ENCODE assay signal across 19 mouse cellular contexts in genomic region chr12:79602641-79603040, GRCm38 (mm10).
DNase-seq lines count a peak whose midpoint lies in the region; ATAC-seq lines count a peak whose summit lies in the region.
"Had no signal": no experiment of that assay in that cellular context is flagged by ENCODE, and none has a peak within 500 bp of the region (broad histone marks: within the 10 kb centered on the region; RNA-seq: fewer than 3 reads in every experiment).

No protein-coding gene starts in this region.

- ATAC-seq in limb, embryonic 12.5 days (ENCODE audit: insufficient number of reproducible peaks, insufficient read depth, low FRiP score, low TSS enrichment, low read depth): peak; percentile 54
- ATAC-seq in embryonic facial prominence, embryonic 14.5 days (ENCODE audit: low read depth): peak; percentile 38
- ATAC-seq in limb, embryonic 15.5 days (ENCODE audit: insufficient number of reproducible peaks, low FRiP score, low TSS enrichment, low read depth): 0 out of 2 replicates have a peak, but pooled peaks have one; percentile 51
- ATAC-seq in forebrain, embryonic 16.5 days: no peak
- ATAC-seq in forebrain, embryonic 13.5 days: no peak
- ATAC-seq: inflammation-experienced regulatory T-cells, adult 6 months had no signal

- no peaks in the 10 kb centered on the region for H3K9me3 ChIP-seq in limb, embryonic 12.5 days
- H3K9me3 ChIP-seq in limb, embryonic 10.5 days (replicated peaks): no peaks in the 10 kb centered on the region
- no peaks in the 10 kb centered on the region for H3K9me3 ChIP-seq in embryonic facial prominence, embryonic 14.5 days (ENCODE audit: control insufficient read depth, low read length)
- no peaks in the 10 kb centered on the region for H3K9me3 ChIP-seq in limb, embryonic 15.5 days
- H3K9me3 ChIP-seq in forebrain, embryonic 16.5 days (ENCODE audit: control insufficient read depth, low read length): no peaks in the 10 kb centered on the region
- no peaks in the 10 kb centered on the region for H3K9me3 ChIP-seq in forebrain, embryonic 13.5 days (replicated peaks)

- no peaks in the 10 kb centered on the region for H3K36me3 ChIP-seq in limb, embryonic 12.5 days
- H3K36me3 ChIP-seq in limb, embryonic 10.5 days: no peaks in the 10 kb centered on the region
- no peaks in the 10 kb centered on the region for H3K36me3 ChIP-seq in embryonic facial prominence, embryonic 14.5 days (ENCODE audit: control insufficient read depth, insufficient read depth, low read length)
- no peaks in the 10 kb centered on the region for H3K36me3 ChIP-seq in limb, embryonic 15.5 days
- no peaks in the 10 kb centered on the region for H3K36me3 ChIP-seq in forebrain, embryonic 16.5 days (ENCODE audit: control insufficient read depth, insufficient read depth)
- no peaks in the 10 kb centered on the region for H3K36me3 ChIP-seq in forebrain, embryonic 13.5 days (ENCODE audit: poor library complexity, severe bottlenecking)

- no peak overlapping the region for H3K9ac ChIP-seq in limb, embryonic 12.5 days (replicated peaks)
- no peak overlapping the region for H3K9ac ChIP-seq in embryonic facial prominence, embryonic 14.5 days (ENCODE audit: low read depth, low read length)
- H3K9ac ChIP-seq in limb, embryonic 15.5 days: no peak overlapping the region
- no peak overlapping the region for H3K9ac ChIP-seq in forebrain, embryonic 16.5 days (replicated peaks; ENCODE audit: low read depth, low read length)
- H3K9ac ChIP-seq in forebrain, embryonic 13.5 days: no peak overlapping the region
- H3K9ac ChIP-seq: liver, embryonic 14.5 days had no signal

- H3K4me2 ChIP-seq in limb, embryonic 12.5 days: no peak overlapping the region
- H3K4me2 ChIP-seq in embryonic facial prominence, embryonic 14.5 days (ENCODE audit: low read depth, low read length): no peak overlapping the region
- H3K4me2 ChIP-seq in limb, embryonic 15.5 days: no peak overlapping the region
- H3K4me2 ChIP-seq in forebrain, embryonic 16.5 days (ENCODE audit: low read length): no peak overlapping the region
- H3K4me2 ChIP-seq in forebrain, embryonic 13.5 days: no peak overlapping the region
- H3K4me2 ChIP-seq: heart, embryonic 11.5 days had no signal

- no peak overlapping the region for H3K4me3 ChIP-seq in limb, embryonic 12.5 days (replicated peaks)
- no peak overlapping the region for H3K4me3 ChIP-seq in limb, embryonic 10.5 days
- H3K4me3 ChIP-seq in embryonic facial prominence, embryonic 14.5 days (ENCODE audit: low read depth, low read length): no peak overlapping the region
- H3K4me3 ChIP-seq in limb, embryonic 15.5 days: no peak overlapping the region
- no peak overlapping the region for H3K4me3 ChIP-seq in forebrain, embryonic 16.5 days (replicated peaks; ENCODE audit: low read length)
- H3K4me3 ChIP-seq in forebrain, embryonic 13.5 days: no peak overlapping the region
- H3K4me3 ChIP-seq: erythroblast, embryonic 14.5 days had no signal

- H3K27ac ChIP-seq in limb, embryonic 12.5 days: peak overlapping the region; percentile 47
- no peak overlapping the region for H3K27ac ChIP-seq in limb, embryonic 10.5 days
- peak overlapping the region; percentile 46; the same call in 1 of the 2 replicates for H3K27ac ChIP-seq in embryonic facial prominence, embryonic 14.5 days (replicated peaks; ENCODE audit: low read depth, low read length)
- H3K27ac ChIP-seq in limb, embryonic 15.5 days: peak overlapping the region; percentile 89
- H3K27ac ChIP-seq in forebrain, embryonic 16.5 days (ENCODE audit: low read length): no peak overlapping the region
- no peak overlapping the region for H3K27ac ChIP-seq in forebrain, embryonic 13.5 days
- H3K27ac ChIP-seq: liver, embryonic 14.5 days had no signal

- DNase-seq in limb, embryonic 10.5 days (ENCODE audit: low spot score): no peak
- DNase-seq in embryonic facial prominence, embryonic 14.5 days (ENCODE audit: low spot score): peak; percentile 81
- DNase-seq in lung, postnatal 25 days (ENCODE audit: low spot score): peak; percentile 61
- no peak for DNase-seq in spleen, postnatal 36 days (ENCODE audit: low spot score in 2 of 2)
- DNase-seq: adrenal gland, postnatal 25 days; cerebellum, adult 11-12 months; heart, postnatal 10 days; kidney, postnatal 4 days; retina, postnatal 1 day; thymus, postnatal 36 days had no signal

- peaks cover 53% of the 10 kb centered on the region for H3K4me1 ChIP-seq in limb, embryonic 12.5 days (replicated peaks)
- H3K4me1 ChIP-seq in limb, embryonic 10.5 days: peaks cover 51% of the 10 kb centered on the region
- peaks cover 21% of the 10 kb centered on the region for H3K4me1 ChIP-seq in embryonic facial prominence, embryonic 14.5 days (ENCODE audit: control insufficient read depth, insufficient read depth, low read length)
- H3K4me1 ChIP-seq in limb, embryonic 15.5 days: peaks cover 42% of the 10 kb centered on the region
- no peaks in the 10 kb centered on the region for H3K4me1 ChIP-seq in forebrain, embryonic 16.5 days (replicated peaks; ENCODE audit: control insufficient read depth, insufficient read depth, low read length)
- no peaks in the 10 kb centered on the region; the same call in 1 of the 2 replicates for H3K4me1 ChIP-seq in forebrain, embryonic 13.5 days

- 35% methylated on average over 3 of the region's 3 CpGs for WGBS in limb, embryonic 12.5 days
- 76% methylated on average over 3 of the region's 3 CpGs for WGBS in limb, embryonic 10.5 days
- WGBS in embryonic facial prominence, embryonic 14.5 days: 52% methylated on average over 3 of the region's 3 CpGs
- WGBS in limb, embryonic 15.5 days: 32% methylated on average over 3 of the region's 3 CpGs
- WGBS in forebrain, embryonic 16.5 days: 72% methylated on average over 3 of the region's 3 CpGs
- WGBS in forebrain, embryonic 13.5 days: 85% methylated on average over 3 of the region's 3 CpGs

- H3K27me3 ChIP-seq in limb, embryonic 12.5 days: no peaks in the 10 kb centered on the region
- no peaks in the 10 kb centered on the region for H3K27me3 ChIP-seq in limb, embryonic 10.5 days (ENCODE audit: low read depth, poor library complexity, severe bottlenecking)
- no peaks in the 10 kb centered on the region for H3K27me3 ChIP-seq in embryonic facial prominence, embryonic 14.5 days (replicated peaks; ENCODE audit: control insufficient read depth, insufficient read depth, low read length)
- H3K27me3 ChIP-seq in limb, embryonic 15.5 days: no peaks in the 10 kb centered on the region
- H3K27me3 ChIP-seq in forebrain, embryonic 16.5 days (replicated peaks; ENCODE audit: control insufficient read depth, insufficient read depth, low read length): no peaks in the 10 kb centered on the region
- H3K27me3 ChIP-seq in forebrain, embryonic 13.5 days: no peaks in the 10 kb centered on the region
- H3K27me3 ChIP-seq: CH12.LX had no signal

Comparison
In these comparisons a context has a peak if more than half of its experiments do, and no peak if none do; other contexts are left out.
1. H3K27ac ChIP-seq: peak in limb, embryonic 12.5 days (single experiment), embryonic facial prominence, embryonic 14.5 days (single experiment) and limb, embryonic 15.5 days (single experiment); none in limb, embryonic 10.5 days (single experiment), forebrain, embryonic 16.5 days (single experiment) and forebrain, embryonic 13.5 days (single experiment).
2. ATAC-seq: peak in limb, embryonic 12.5 days (single experiment), embryonic facial prominence, embryonic 14.5 days (single experiment) and limb, embryonic 15.5 days (single experiment); none in forebrain, embryonic 16.5 days (single experiment) and forebrain, embryonic 13.5 days (single experiment).
3. DNase-seq: peak in embryonic facial prominence, embryonic 14.5 days (single experiment) and lung, postnatal 25 days (single experiment); none in limb, embryonic 10.5 days (single experiment) and spleen, postnatal 36 days (0 of 2).